Mouse (Mus musculus) right cerebral cortex, adult 2 months (tissue): ENCODE measurements around the gene Heyl.

ENCODE experiments used
- DNase-seq, 2 experiments: peaks; one replicate each; pipeline ENCODE4 v3.0.0; 2021 to 2022; ENCODE audit warnings: low spot score in 2 of 2

Gene Heyl

DNA sequence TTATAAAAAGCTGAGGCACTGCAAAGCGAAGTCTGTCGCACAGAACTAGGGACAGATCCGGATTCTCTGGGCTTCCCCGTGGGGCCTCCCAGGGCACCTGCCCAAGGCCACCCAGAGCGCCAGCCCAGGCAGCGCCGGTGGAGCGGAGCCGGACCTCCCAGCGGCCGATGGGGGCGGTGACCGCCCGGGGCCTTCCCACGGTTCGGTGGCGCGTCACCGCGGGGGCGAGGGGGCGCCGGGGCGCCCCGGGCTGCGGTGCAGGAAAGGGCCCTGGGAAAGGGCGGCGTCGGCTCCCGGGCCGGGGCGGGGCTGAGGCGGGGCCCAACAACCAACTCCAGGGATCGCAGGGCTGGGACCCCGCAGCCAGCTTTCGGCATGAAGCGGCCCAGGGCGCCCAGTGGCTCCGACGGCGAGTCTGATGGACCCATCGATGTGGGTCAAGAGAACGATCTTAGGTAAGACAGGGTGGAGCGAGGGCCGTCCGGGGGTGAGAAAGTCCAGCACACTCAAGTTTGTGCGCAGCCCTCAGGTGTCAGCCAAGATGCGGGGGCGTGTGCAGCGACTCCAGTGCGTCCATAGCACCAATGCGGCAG lies at the start of gene Heyl:
TSS of gene Heyl (plus strand) at position 65 of the 593 bp plus-strand sequence.
- no peak for DNase-seq

DNA sequence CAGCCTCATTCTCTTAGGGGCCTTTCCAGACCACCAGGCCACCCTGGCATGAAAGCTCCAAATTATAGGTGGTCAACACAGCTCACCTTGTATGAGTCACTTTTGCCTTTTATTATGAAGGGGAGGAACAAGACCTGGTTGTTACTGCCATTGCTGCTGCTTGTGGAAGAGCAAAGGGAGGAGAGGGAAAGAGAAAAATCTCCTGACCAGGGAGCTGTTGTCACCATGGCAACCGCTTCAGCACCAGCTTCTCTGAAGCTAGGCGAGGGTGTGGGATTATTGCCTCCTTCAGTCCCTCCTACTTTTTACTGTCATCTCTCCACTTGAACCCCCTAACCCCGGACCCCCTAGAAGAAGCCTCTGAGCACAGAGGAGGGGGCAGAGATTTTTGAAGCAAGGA lies 48.5 kb upstream of the Heyl start:
- peak; percentile 58 to 71 for DNase-seq

DNA sequence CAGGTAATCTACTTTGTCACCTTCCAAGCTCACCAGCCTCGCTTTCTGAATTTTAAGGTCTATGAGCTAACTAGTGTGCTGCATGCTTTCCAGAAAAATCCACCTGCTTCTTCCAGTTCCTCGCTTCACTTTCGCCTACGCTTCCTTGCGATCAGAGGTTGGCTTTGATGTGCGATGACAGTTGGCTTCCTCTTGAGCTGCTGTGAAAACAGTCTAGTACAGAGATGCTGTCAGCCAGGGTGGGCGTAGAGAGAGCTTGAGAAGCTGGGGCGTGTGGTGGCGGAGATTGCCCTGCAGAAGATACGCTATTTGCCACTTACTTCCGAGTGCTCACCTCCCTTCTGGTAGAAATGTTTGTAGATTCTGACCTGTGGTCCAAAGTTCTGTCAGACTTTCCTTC lies 41.0 kb upstream of the Heyl start:
- DNase-seq: peak; percentile 61 to 64

DNA sequence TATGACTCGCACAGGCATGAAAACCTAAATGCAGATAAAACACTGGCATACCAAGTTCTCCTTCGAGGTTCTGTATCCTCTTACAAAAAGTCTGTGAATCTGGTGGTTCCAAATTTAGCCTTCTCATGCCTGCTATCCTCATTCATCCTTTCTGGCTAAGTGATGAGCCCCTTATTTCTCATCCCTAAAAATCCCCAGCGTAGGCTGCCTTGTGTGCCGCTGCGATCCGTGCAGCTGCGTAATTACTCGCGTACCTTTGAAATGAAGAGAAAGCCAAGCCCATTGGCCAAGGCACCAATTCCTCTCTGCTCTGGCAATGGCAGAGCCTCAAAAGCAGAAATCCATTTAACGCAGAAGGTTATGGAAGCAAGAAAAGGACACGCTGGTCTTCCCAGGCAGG lies 39.6 kb upstream of the Heyl start:
- DNase-seq: peak in 1 of 2 experiments; percentile 48

DNA sequence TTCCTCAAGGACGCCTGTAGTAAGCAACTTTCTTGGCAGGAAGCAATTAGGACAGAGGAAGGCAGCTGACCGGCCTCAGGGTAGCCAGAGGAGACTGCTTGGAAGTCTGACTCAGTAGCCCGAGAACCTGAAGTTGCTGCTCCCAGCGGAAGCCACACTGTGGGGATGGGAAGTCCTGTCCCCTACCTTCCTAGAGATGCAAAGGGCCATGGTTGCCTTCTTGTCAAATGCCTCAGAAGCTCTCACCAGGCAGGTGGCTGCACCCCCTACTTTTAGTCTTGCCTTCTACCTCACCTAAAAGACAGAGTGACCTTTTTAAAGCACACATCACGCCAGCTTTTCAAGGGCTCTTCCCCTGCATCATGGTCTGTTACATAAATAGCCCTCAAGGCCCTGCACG lies 36.7 kb upstream of the Heyl start:
- no peak for DNase-seq

DNA sequence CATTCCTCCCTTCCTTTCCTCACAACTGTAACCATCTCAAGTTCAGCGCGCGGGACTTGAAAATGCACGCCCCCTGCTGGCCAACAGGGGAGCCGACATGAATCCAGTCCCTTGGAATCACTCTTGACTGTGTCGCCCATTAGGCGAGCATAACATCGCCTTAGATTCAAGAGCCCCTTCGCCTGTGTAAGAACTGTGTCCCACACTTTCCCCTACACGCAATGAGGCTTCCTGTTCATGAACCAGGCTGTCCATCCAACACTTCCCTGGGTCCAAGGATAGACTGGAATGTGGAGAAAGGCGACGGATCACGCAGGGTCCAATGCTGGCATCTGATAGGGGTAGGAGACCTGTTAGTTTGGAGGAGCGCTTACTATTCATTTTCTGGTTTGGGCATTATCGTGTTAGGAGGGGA lies 32.6 kb upstream of the Heyl start:
- peak; percentile 74 to 80 for DNase-seq

DNA sequence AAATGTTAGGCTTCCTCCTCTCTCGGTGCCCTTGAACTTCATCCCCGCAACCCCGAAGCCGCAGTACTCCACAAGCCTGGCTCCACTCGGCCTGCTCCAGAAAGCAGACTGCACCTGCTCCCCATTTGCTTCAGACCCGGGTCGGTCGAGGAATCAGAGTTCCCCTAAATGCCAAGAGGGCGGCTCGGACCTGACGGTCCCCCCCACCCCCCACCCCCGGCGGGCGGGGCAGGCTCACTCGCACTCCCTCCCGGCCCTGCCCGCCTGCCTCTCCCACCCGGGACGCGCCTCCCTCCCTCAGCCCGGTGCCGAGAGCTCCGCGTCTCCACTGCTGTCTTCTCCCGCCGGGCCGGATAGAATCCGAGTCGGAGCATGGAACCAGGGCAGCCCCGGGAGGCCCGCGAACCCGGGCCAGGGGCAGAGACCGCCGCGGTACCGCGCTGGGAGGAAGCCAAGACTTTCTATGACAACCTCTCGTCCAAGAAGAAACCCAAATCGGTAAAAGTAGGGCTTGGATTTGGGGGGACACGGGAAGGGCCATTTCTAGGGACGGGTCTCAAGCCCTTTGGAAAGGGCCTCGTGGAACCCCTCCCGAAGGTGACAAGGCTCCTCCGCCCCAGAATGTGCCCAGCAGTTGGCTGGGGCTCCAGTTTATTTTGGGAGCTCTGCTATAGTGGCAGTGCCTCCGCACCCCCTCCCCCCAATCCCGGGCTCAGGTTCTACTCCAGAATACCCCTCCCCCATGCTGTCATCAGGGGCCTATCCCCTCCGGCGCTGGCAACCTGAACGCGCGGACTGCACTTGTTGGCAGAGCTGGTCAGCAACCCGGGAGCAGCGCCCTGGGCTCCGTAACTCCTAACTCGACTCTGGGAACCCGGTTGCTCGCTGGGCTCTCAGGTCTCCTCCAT lies 31.9 kb upstream of the Heyl start, which contains the start of gene Nt5c1a:
TSS of gene Nt5c1a (plus strand) at position 319 of the 908 bp plus-strand sequence.
- DNase-seq: peak in 1 of 2 experiments; percentile 39

DNA sequence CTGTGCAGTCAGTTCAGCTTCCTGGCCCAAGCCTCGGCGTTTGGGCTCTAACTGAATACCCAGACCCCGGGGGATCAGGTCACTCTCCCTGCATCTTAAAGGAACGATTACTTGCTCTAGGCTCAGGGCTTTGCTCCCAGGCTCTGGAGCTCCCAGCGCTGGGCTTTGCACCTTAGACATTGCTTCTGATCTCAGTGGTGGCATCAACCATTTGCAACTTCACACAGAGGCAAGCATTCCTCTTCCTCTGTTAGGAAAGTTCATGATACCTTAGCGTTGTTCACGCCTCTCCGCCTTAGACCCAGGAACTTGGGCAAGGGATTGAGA lies 31.3 kb upstream of the Heyl start:
- no peak for DNase-seq

DNA sequence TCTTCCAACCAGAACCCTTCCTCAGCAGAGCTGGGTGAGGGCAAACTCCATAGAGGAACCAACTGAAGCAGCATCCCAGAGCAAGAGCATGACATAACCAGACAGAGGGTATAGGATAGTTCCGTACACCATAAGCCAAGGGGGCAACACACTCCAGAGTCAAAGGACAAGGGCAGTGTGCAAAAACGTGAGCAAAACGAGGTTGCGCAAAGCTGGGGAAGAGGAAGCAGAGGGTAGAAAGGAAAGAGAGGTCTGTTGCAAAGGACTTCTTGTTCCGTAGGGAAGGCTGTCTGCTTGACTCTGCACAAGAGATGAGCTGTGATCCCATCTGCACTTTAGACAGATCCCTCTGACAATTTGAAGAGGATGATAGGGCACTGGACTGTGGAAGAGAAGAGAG lies 26.0 kb upstream of the Heyl start:
- no peak for DNase-seq

DNA sequence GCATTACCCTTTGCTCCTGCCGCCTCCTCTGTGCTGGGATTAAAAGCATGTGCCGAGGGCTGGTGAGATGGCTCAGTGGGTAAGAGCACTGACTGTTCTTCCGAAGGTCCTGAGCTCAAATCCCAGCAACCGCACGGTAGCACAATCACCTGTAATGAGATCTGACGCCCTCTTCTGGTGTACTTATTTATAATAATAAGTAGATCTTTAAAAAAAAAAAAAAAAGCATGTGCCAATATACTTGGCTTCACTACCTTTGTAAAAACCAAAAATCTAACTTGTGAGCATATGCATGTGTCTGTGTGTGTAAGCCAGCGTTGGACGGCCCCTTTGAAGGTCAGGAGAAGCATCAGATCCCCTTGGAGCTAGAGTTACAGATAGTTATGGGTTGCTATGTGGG lies 22.4 kb upstream of the Heyl start:
- DNase-seq: no peak

DNA sequence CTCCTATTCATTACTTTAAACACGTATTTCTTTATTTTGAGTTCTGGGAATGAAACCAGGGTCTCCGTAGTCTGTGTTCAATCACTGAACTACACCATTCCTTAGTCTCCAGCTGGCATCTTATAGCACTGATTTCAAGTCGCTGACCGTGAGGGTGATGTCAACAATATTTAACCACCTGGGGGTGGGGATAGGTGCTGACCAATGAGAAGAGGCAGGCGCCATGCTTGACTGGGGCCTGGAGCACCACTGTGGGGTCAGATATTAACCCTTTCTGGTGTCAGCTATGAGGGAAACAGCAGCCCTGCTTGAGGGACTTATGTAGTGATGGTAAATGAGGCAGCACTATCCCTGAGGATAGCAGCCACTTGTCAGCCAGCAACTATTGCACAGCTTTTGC lies 21.9 kb upstream of the Heyl start:
- DNase-seq: no peak

DNA sequence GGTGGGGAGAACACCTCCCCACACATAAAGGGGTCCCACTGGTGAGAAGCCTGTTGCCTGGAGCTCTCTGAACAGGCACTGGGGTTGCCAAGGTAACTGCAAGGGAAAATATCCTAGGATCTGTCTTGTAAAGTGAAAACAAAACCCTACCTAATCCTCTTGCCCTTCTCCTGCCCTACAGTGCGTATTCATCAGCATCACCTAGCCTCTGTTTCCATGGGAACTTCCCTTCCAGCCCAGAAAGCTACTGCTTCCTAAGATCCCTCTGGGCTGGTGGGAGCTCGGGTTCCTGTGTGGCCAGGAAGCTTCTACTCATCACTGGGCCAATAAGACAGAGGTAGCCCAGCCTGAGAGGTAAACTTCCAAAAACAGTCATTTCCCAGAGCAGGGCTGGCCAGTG lies 21.0 kb upstream of the Heyl start:
- no peak for DNase-seq

DNA sequence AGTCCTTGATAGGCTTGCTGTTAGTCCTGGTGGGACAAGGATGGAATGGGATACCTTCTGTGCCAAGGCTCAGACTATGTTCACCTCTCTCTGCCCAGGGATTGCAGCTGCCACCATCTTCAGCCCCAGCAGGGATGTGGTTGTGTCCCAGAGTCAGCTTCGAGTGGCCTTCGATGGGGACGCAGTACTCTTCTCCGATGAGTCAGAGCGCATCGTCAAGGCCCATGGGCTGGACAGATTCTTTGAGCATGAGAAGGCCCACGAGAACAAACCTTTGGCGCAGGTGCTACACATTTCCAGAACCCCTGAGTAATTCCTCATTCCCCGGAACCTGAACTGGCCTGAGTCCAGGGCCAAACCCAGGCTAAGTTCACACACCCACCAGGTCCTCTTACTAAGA lies 19.4 kb upstream of the Heyl start:
- DNase-seq: no peak

DNA sequence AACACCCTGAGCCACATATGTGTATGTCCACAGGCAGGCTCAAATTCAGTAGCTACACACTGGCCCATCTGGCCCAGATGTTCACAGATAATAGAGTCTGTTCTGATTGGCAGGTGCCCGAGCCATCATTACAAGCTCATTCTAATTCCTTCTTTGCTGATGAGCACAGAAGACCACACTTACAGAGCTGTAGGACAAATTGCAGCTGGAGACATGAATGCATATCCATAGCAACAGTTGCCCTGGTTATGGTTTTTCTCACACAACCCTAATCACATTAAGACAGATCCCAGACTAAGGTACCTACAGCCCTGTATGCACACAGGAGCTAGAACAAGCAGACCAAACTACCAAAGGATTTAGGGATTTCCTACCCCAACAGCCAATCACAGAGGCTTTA lies 18.0 kb upstream of the Heyl start:
- no peak for DNase-seq

DNA sequence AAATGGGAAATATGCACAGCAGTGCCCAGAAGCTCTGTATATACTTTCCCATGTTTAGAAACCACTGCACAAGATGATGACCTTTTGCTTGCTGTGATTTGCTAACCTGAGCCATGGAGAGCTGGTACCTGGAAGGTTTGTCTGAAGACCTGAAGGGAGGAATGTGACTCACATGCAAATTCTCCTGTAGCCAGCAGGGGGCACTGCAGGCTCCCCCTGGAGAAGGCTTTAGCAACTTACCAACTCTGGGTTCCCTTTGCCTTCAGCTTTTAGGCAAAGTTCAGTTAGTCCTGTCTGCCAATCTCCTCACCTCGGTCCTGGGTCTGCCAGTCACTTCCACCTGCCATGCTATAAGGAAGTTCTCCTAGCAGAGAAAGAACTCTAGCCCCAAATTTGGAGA lies 16.6 kb upstream of the Heyl start:
- peak; percentile 48 to 49 for DNase-seq

DNA sequence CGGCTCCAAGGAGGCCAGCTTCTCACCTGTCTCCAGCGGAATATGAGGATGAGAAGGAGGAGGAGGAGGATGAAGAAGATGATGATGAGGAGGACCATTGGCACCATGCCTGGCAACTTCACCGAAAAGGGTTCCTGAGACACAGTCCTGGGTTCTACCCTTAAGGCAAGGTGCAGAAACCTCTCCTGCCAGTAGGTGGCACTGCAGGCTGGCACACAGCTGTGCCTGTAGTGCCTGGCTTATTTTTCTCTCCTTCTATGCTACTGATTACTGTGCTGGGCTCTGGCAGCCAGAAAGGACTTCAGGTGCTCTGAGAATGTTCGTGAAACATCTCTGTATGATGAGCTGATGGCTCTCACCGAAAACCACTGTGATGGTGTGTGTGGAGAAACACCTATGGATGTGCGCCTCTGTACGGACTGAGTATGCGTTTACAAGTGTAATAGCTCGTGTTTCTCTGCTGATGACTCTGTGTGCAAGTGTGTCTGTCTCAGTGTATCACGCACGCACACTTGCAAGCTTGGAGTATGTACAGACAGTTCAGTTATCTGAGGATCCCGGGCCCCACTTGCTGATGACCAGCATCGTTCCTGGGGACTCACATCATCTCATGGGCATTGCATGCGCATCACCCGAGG lies 13.5 kb upstream of the Heyl start:
- DNase-seq: peak; percentile 80 to 84

DNA sequence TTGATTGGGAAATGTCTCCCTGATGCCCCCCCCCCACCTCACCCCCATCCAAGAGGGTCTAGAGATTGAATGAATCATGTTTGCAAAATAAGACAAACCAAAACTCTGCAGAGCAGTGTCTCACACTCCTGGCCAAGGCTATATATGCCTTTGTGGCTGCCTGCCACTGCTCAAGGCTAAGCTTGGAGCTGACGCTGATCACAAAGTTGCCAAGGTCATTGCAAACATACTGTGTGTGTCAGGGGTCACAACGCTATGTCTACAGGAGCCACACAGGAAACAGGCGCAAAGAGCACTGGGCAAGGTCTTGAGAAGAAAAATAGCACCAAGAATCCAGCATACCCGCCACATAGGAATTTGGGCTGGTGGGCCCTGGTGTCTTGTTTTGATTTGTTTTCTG lies 12.7 kb upstream of the Heyl start:
- no peak for DNase-seq

DNA sequence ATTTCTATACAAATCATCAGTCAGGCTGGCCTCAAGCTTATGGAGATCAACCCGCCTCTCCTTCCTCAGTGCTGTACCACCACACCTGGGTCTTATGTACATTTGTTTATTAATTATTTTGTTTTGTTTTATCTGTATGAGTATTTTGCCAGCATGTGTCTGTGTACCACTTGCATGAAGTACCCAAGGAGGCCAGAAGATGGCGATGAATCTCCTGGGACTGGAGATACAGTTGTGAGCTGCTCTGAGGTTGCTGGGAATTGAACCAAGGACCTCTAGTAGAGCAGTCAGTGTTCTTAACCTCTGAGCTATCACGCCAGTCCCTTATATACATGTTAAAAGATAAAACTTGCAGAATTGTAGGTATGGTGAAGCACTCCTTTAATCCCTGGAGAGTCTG lies 10.0 kb upstream of the Heyl start:
- no peak for DNase-seq

DNA sequence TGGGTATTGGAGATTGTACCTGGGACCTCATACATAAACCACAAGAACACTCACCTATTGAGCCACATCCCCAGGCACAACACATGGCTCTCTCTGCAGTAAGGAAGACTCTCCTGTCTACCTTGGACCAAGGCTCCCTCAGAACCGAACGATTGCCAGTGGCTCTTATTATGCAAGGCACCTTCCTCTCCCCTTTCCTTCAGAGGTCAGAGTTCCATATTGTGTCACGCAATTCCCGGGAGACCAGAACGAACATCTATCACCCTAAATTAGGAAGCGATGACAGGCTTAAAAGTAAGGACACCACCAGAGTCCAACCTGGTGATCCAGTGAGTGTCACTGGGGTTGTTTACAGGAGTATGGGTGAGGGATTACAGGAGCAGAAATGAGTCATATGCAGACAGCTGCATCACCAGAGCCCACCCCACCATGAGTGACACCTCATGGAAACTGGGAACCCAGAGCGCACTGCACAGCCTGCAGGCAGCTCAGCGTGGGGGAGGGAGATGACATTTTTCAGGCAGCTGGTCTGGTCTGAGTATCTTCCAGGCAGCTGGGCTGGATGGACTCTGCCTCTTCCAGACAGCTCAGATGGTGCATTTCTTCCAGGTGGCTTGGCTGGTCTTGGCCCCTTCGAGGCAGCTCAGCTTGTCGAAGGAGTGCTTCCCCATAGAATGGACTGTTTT lies 7.5 kb upstream of the Heyl start:
- no peak for DNase-seq

DNA sequence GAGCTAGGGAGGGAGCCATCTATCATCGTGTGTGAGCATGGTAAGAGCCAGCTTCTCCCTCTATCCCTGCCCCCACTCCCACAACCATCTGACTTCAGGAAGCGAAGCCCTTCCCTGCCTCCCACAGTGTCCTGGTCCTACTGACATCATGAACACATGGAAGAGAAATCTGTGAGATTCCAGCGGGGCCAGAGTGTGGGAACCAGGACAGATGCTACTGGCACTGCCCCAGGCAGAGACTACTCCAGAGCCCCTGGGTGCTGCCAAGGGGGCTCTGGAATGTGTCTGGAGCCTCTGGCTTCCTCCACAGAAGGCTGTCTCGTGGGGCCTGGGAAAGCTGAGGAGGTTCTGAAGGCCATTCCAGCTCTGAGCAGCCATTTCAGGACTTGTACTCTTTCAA lies 5.6 kb upstream of the Heyl start:
- DNase-seq: no peak

DNA sequence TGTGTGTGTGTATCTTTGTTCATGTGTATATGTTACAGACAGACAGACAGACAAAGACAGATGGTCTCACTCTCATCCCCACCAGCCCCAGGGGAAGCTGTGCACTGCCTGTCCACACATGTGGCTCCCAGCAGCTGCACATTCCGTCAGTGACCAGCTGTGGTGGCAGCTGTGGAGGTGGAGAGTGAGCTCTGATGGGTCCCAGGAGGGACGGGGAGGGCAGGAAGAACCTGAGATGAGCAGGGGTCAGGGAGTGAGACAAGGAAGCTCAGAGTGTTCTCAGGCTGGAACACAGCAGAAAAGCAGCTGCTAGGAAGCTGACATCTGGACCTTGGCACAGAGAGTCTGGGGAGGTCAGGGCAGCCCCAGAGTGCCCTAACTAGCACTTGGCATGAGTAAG lies 5.1 kb upstream of the Heyl start:
- DNase-seq: no peak

DNA sequence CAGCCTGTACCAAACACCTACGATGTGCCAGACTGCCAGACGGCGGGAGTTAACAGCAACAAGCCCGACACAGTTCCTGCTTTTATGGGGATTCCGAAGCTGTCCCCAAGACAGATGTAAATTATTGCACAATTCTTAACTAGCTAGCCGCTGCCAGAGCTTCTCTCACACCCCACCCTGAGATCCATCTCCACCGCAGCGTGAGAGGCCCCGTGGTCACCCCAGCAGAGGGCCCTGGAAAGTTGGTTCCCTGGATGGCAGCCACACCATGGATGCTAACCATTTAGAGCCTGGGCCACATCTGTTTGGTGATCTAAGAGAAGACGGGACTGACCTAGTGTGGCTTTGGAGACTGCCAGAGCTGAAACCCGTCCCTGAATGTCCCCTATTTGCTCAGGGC lies 4.2 kb upstream of the Heyl start:
- DNase-seq: no peak
